Mouse (Mus musculus): ENCODE measurements around the gene Dclk1. TPM values are rescaled to one million over a fixed set of nuclear protein-coding genes. Genes with fewer than 3 reads are reported as not detected.

The Dclk1 gene
- polyA plus RNA-seq, 1 experiment from 2014 or later: 173 TPM

- 85% methylated on average over 4 of the region's 4 CpGs for WGBS
Measured at GRCm38 (mm10) chr3:55269802-55270201, 27.6 kb downstream of the Dclk1 start.

DNA sequence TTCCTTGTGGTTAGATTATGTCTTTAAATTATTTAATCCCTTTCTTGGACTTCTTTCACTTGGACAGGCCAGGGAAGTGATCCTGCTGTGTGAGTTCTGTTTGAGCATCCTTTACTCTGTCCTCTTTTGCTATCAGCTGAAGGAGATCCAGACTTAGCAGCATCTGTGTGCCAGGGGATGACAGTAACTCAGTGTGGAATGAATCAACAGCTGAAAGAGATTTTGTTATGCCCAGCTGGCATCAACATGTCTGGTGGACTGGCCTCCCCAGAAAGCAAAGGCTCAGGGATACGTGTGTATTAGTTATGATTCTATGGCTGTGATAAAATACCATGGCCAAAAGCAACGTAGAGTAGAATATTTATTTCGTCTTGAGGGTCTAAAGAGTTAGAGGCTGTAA lies 28.2 kb downstream of the Dclk1 start:
- Histone ChIP-seq H3K9me3 (replicated peaks) (no peaks in the 10 kb centered on the region), H3K36me3 (ENCODE audit: poor library complexity, severe bottlenecking) (peaks cover 10% of the 10 kb centered on the region), H3K27me3 (no peaks in the 10 kb centered on the region), H3K4me1 (peaks cover 10% of the 10 kb centered on the region), H3K4me3 (no peak overlapping the region), H3K4me2 (no peak overlapping the region), H3K9ac (no peak overlapping the region), H3K27ac (no peak overlapping the region; the same call in 1 of the 2 replicates)
- no peak for ATAC-seq
- 83% methylated on average over 3 of the region's 3 CpGs for WGBS

More at GRCm38 (mm10) chr3:55269802-55270201, 27.6 kb downstream of the Dclk1 start:
- no peaks in the 10 kb centered on the region for H3K9me3 ChIP-seq (replicated peaks)
- peaks cover 13% of the 10 kb centered on the region for H3K36me3 ChIP-seq (ENCODE audit: poor library complexity, severe bottlenecking)
- no peak overlapping the region for H3K9ac ChIP-seq
- H3K4me3 ChIP-seq: no peak overlapping the region
- H3K4me2 ChIP-seq: no peak overlapping the region
- H3K4me1 ChIP-seq: peaks cover 10% of the 10 kb centered on the region
- no peak for ATAC-seq
- no peak overlapping the region for H3K27ac ChIP-seq
- no peaks in the 10 kb centered on the region for H3K27me3 ChIP-seq

DNA sequence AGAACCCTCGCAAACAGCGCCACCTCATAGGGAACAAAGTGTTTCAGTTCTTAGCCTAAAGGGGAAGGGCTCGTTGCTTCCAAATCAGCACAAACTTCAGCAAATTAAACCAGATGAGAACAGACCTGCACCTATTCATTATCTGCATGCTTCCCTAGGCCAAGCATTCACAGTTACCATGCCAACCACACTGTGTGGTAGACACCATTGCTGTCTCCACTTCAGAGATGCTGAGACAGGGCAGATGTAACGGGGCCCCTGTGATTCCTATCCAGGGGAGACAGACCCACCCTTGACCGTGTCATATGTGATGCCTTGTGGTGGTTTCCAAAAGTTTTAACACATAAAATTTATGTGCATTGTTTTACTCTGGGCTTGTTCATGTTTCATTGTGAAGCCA lies 28.8 kb downstream of the Dclk1 start:
- 26% methylated on average over 5 of the region's 5 CpGs for WGBS
- Histone ChIP-seq H3K27me3 (no peaks in the 10 kb centered on the region), H3K27ac (no peak overlapping the region; the same call in 1 of the 2 replicates), H3K4me1 (peaks cover 10% of the 10 kb centered on the region), H3K9ac (no peak overlapping the region), H3K4me3 (no peak overlapping the region), H3K4me2 (no peak overlapping the region), H3K9me3 (replicated peaks) (no peaks in the 10 kb centered on the region), H3K36me3 (ENCODE audit: poor library complexity, severe bottlenecking) (peaks cover 5% of the 10 kb centered on the region)
- ATAC-seq: peak; percentile 57; the same call in 1 of the 2 replicates

DNA sequence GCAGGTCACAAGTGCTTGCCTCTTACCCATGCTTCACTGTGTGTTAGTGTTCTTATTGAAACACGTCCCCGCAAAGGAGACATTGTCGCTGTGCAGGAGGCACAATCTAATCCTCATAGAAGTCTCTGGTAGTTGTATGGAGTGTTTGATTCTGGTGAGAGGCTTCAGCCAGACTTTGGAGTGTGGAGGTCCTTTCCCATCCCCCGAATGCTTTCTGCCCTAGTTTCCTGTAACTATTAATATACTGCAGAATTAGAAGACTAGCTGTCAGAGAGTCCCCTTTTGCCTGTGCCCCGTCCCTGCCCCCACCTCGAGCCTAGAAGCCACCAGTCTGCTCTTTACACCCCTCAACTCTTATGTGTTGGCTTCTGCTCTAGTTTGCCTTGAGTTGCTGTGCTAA lies 30.4 kb downstream of the Dclk1 start:
- H3K4me3 ChIP-seq: no peak overlapping the region
- H3K27me3 ChIP-seq: no peaks in the 10 kb centered on the region
- no peak for ATAC-seq
- 0 out of 2 replicates have a peak, but pooled peaks cover 3% of the 10 kb centered on the region for H3K36me3 ChIP-seq (ENCODE audit: poor library complexity, severe bottlenecking)
- H3K9me3 ChIP-seq (replicated peaks): no peaks in the 10 kb centered on the region
- no peak overlapping the region for H3K4me2 ChIP-seq
- H3K4me1 ChIP-seq: peaks cover 12% of the 10 kb centered on the region
- H3K27ac ChIP-seq: no peak overlapping the region
- no peak overlapping the region for H3K9ac ChIP-seq
- 93% methylated on average over 6 of the region's 6 CpGs for WGBS

DNA sequence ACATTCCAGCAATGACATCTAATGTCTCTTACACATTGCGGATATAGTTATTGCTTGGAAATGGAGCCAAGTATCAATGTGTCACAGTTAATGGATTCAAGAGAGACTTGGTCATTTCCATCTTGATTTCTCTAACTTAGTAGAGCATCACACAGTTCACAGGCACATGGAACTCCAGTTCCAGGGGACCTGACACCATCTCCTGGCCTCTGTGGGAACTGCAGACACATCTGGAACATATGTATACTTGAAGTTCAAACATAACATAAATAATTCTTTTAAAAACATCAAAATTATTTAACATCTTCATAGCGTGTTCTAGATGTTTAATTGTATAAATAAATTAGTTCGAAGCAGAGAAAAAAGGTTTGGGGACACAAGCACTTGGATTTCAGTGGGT lies 34.3 kb downstream of the Dclk1 start:
- H3K27me3 ChIP-seq: no peaks in the 10 kb centered on the region
- H3K4me3 ChIP-seq: no peak overlapping the region
- H3K9me3 ChIP-seq (replicated peaks): no peaks in the 10 kb centered on the region
- no peak overlapping the region for H3K9ac ChIP-seq
- H3K27ac ChIP-seq: no peak overlapping the region
- WGBS: 94% methylated on average over 3 of the region's 3 CpGs
- ATAC-seq: no peak
- H3K4me1 ChIP-seq: peaks cover 14% of the 10 kb centered on the region
- 0 out of 2 replicates have a peak, but pooled peaks cover 3% of the 10 kb centered on the region for H3K36me3 ChIP-seq (ENCODE audit: poor library complexity, severe bottlenecking)
- no peak overlapping the region for H3K4me2 ChIP-seq

- H3K4me3 ChIP-seq: no peak overlapping the region
- 92% methylated on average over 1 of the region's 1 CpGs for WGBS
- H3K4me2 ChIP-seq: no peak overlapping the region
- no peak overlapping the region for H3K9ac ChIP-seq
- H3K4me1 ChIP-seq: peaks cover 14% of the 10 kb centered on the region
- ATAC-seq: no peak
- no peak overlapping the region for H3K27ac ChIP-seq
- H3K9me3 ChIP-seq (replicated peaks): no peaks in the 10 kb centered on the region
- no peaks in the 10 kb centered on the region for H3K27me3 ChIP-seq
- H3K36me3 ChIP-seq (ENCODE audit: poor library complexity, severe bottlenecking): 0 out of 2 replicates have a peak, but pooled peaks cover 3% of the 10 kb centered on the region
Measured at GRCm38 (mm10) chr3:55276851-55277250, 34.7 kb downstream of the Dclk1 start.

GRCm38 (mm10) chr3:55277829-55278228 lies 35.7 kb downstream of the Dclk1 start:
- Histone ChIP-seq H3K9ac (no peak overlapping the region), H3K4me1 (peaks cover 15% of the 10 kb centered on the region), H3K9me3 (replicated peaks) (no peaks in the 10 kb centered on the region), H3K27me3 (no peaks in the 10 kb centered on the region), H3K27ac (no peak overlapping the region), H3K36me3 (ENCODE audit: poor library complexity, severe bottlenecking) (no peaks in the 10 kb centered on the region), H3K4me2 (no peak overlapping the region), H3K4me3 (no peak overlapping the region)
- 0 out of 2 replicates have a peak, but pooled peaks have one; percentile 17 for ATAC-seq
- 80% methylated on average over 1 of the region's 1 CpGs for WGBS

- Histone ChIP-seq H3K9ac (no peak overlapping the region), H3K4me2 (no peak overlapping the region)
- no peak for ATAC-seq
Measured at GRCm38 (mm10) chr3:55279923-55280322, 37.8 kb downstream of the Dclk1 start.

GRCm38 (mm10) chr3:55280471-55280870 lies 38.3 kb downstream of the Dclk1 start:
- Histone ChIP-seq H3K9ac (no peak overlapping the region), H3K4me3 (no peak overlapping the region), H3K27me3 (no peaks in the 10 kb centered on the region), H3K4me1 (peaks cover 41% of the 10 kb centered on the region), H3K4me2 (no peak overlapping the region), H3K27ac (no peak overlapping the region), H3K9me3 (replicated peaks) (no peaks in the 10 kb centered on the region), H3K36me3 (ENCODE audit: poor library complexity, severe bottlenecking) (no peaks in the 10 kb centered on the region)
- no peak for ATAC-seq

More at GRCm38 (mm10) chr3:55279923-55280322, 37.8 kb downstream of the Dclk1 start:
- H3K27me3 ChIP-seq: no peaks in the 10 kb centered on the region
- H3K36me3 ChIP-seq (ENCODE audit: poor library complexity, severe bottlenecking): no peaks in the 10 kb centered on the region
- no peak overlapping the region for H3K4me3 ChIP-seq
- no peak overlapping the region for H3K27ac ChIP-seq
- WGBS: 82% methylated on average over 4 of the region's 4 CpGs
- peaks cover 36% of the 10 kb centered on the region for H3K4me1 ChIP-seq
- H3K9me3 ChIP-seq (replicated peaks): no peaks in the 10 kb centered on the region

DNA sequence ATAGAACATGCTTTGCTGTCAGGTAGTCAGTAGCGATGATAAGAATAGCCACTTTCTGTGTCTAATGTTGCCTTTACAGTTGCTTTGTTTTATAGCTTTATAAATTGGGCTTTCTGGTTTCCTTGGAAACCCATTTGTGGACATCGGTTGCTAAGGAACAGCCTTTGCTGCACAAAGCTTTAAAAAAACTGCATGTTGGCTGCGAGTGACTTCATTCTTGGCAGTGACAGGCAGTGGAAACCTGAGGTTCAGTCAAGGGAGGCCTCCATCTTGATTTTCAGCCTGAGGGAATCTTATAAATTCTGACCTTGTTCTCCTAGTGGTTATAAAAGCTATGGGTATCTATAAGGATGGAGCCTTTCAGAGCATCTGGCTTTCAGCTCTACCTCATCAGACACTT lies 42.1 kb downstream of the Dclk1 start:
- Histone ChIP-seq H3K27ac (peak overlapping the region; percentile 82), H3K4me2 (peak overlapping the region; percentile 30), H3K4me3 (no peak overlapping the region), H3K36me3 (ENCODE audit: poor library complexity, severe bottlenecking) (no peaks in the 10 kb centered on the region), H3K9me3 (replicated peaks) (no peaks in the 10 kb centered on the region), H3K27me3 (no peaks in the 10 kb centered on the region), H3K9ac (no peak overlapping the region), H3K4me1 (peaks cover 35% of the 10 kb centered on the region)
- 7% methylated on average over 3 of the region's 3 CpGs for WGBS
- peak; percentile 87 for ATAC-seq

DNA sequence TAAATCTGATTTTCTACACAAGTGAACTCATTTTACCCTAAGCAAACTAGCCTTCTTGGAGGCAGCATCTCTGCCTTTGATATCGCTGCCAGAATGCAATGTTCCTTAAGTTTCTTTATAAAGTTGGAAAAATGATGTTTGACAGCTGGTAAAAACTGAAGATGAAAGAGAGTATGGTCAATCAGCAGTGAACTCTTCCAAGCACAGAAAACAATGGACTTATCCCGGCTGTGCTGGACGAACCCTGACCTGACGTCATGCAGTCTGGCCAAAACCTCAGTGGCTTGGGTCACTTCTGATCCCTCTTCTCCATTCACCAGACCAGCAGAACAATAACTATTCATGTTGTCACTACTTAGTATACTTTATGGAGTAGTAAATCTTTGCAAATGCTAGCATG lies 46.6 kb downstream of the Dclk1 start:
- Histone ChIP-seq H3K27ac (no peak overlapping the region), H3K9ac (no peak overlapping the region), H3K9me3 (replicated peaks) (no peaks in the 10 kb centered on the region), H3K4me1 (peaks cover 21% of the 10 kb centered on the region), H3K36me3 (ENCODE audit: poor library complexity, severe bottlenecking) (no peaks in the 10 kb centered on the region), H3K27me3 (no peaks in the 10 kb centered on the region), H3K4me2 (no peak overlapping the region), H3K4me3 (no peak overlapping the region)
- WGBS: 40% methylated on average over 4 of the region's 4 CpGs
- ATAC-seq: no peak

- H3K9me3 ChIP-seq (replicated peaks): no peaks in the 10 kb centered on the region
- H3K4me1 ChIP-seq: 0 out of 2 replicates have a peak, but pooled peaks cover 4% of the 10 kb centered on the region
- H3K36me3 ChIP-seq (ENCODE audit: poor library complexity, severe bottlenecking): no peaks in the 10 kb centered on the region
- ATAC-seq: no peak
- H3K9ac ChIP-seq: no peak overlapping the region
- WGBS: 85% methylated on average over 4 of the region's 4 CpGs
- H3K27me3 ChIP-seq: no peaks in the 10 kb centered on the region
- H3K4me3 ChIP-seq: no peak overlapping the region
- no peak overlapping the region for H3K4me2 ChIP-seq
- H3K27ac ChIP-seq: no peak overlapping the region
Measured at GRCm38 (mm10) chr3:55291964-55292363, 49.8 kb downstream of the Dclk1 start.

- Histone ChIP-seq H3K9ac (no peak overlapping the region), H3K4me2 (no peak overlapping the region), H3K4me3 (no peak overlapping the region), H3K4me1 (0 out of 2 replicates have a peak, but pooled peaks cover 4% of the 10 kb centered on the region), H3K27ac (no peak overlapping the region; the same call in 1 of the 2 replicates), H3K36me3 (ENCODE audit: poor library complexity, severe bottlenecking) (no peaks in the 10 kb centered on the region), H3K27me3 (no peaks in the 10 kb centered on the region), H3K9me3 (replicated peaks) (no peaks in the 10 kb centered on the region)
- no peak for ATAC-seq
- 82% methylated on average over 10 of the region's 10 CpGs for WGBS
Measured at GRCm38 (mm10) chr3:55292783-55293430, 50.7 kb downstream of the Dclk1 start.
